Mouse (Mus musculus): ENCODE measurements around the gene Camk1g. TPM values are rescaled to one million over a fixed set of nuclear protein-coding genes. Genes with fewer than 3 reads are reported as not detected.

Camk1g gene
- polyA plus RNA-seq, 1 experiment from 2014 or later: 16.0 TPM

DNA sequence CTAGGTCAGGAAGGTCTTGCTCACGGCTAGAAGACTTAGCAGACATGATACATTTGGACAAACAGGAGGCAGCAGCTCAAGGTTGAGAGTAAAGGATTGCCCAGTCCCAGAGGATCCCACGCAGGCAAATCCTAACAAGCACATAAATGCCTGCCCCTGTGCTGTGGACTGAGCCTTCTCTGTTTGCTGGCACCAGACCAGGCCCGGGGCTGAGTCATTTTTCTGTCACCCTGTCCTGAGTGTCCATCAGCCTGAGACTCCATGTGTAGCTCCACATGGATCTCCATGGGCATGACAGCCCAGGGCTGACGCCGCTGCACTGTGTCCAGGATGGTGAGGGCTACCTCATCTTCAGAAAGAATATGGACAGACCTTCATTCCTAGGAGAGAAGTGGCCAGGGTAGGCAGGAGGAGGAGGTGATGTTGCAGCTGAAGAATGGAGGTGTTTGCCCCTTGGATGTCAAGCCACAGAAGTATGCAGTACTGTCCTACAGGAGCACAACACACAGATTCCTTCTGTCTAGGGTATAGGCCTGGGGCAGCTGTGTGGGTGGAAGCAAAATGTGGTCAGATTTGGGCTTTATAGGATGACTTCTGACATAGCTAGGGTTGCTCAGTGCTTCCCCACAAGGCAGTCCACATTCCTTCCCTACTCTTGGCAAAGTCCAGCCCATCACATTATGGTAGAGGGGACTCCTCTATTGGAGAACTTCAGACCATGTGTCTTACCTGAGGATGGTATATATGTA, 27.7 kb downstream of the Camk1g start:
- H3K36me3 ChIP-seq: no peaks in the 10 kb centered on the region; the same call in 1 of the 2 replicates
- 84% methylated on average over 5 of the region's 5 CpGs for WGBS
- no peaks in the 10 kb centered on the region for H3K9me3 ChIP-seq
- H3K27ac ChIP-seq: no peak overlapping the region
- no peaks in the 10 kb centered on the region for H3K27me3 ChIP-seq
- H3K4me2 ChIP-seq (replicated peaks): no peak overlapping the region
- H3K4me1 ChIP-seq: peaks cover 12% of the 10 kb centered on the region; the same call in 1 of the 2 replicates
- no peak for ATAC-seq (ENCODE audit: low FRiP score, low read depth)
- H3K4me3 ChIP-seq: no peak overlapping the region
- no peak overlapping the region for H3K9ac ChIP-seq

DNA sequence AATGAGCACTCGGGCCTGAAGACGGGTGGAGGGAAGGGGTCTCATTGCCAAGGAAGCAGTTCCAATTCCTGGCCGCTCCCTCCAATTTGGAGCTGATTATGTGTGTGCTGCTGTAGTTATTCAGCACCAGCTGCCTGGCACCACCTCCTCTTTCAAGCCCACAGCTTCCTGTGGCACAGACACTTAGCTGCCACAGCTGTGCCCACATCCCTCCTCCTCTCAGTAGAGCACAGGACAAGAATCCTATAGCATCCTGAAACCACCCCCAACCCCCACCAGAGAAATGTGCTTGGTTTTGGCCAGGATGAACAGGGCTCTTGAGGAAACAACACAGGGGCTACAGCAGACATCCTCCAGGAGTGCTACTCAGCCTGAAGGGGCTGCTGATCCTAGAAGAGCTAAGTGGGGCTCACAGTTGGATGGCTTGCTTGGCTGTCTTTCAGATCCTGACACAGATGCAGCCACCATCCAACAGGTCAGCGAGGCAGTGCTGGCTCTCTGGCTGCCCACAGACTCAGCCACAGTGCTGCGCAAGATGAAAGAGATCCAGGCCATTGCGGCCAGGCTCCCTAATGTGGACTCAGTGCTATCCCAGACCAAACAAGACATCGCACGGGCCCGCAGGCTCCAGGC, 31.6 kb downstream of the Camk1g start:
- H3K9ac ChIP-seq: no peak overlapping the region
- no peaks in the 10 kb centered on the region for H3K36me3 ChIP-seq
- H3K4me3 ChIP-seq: no peak overlapping the region
- H3K4me1 ChIP-seq: peaks cover 15% of the 10 kb centered on the region; the same call in 1 of the 2 replicates
- 72% methylated on average over 9 of the region's 9 CpGs for WGBS
- no peak overlapping the region for H3K4me2 ChIP-seq (replicated peaks)
- no peaks in the 10 kb centered on the region for H3K27me3 ChIP-seq
- no peaks in the 10 kb centered on the region for H3K9me3 ChIP-seq
- H3K27ac ChIP-seq: no peak overlapping the region
- no peak for ATAC-seq (ENCODE audit: low FRiP score, low read depth)

DNA sequence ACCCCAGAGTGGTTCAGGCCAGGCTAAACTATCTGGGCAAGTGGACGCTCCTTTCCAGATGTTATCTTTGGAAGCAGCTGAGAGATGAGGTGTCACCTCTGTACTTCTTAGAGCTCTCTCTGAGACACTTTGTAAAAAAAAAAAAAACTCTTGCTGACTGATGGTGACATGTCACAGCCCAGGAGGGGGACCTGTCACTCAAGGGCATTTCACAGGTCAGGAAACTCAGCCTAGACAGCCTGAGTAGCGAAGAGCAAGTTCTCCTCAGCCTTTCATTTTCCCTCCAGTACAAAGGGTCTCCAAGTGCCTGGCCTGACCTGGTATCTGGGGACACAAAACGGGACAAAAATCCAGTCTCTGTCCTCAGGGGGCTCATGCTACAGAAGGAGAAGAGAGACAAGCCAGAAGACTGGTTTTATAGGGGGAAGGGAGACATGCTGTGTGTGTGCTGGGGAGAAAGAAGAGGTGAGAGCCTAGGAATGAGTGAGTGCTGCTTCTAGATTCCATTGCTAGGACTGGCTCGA, 32.2 kb downstream of the Camk1g start:
- no peak for ATAC-seq (ENCODE audit: low FRiP score, low read depth)
- peaks cover 15% of the 10 kb centered on the region; the same call in 1 of the 2 replicates for H3K4me1 ChIP-seq
- H3K9ac ChIP-seq: no peak overlapping the region
- H3K4me2 ChIP-seq (replicated peaks): no peak overlapping the region
- no peak overlapping the region for H3K4me3 ChIP-seq
- WGBS: 52% methylated on average over 4 of the region's 4 CpGs
- H3K9me3 ChIP-seq: no peaks in the 10 kb centered on the region
- no peaks in the 10 kb centered on the region for H3K36me3 ChIP-seq
- H3K27ac ChIP-seq: no peak overlapping the region
- H3K27me3 ChIP-seq: no peaks in the 10 kb centered on the region

DNA sequence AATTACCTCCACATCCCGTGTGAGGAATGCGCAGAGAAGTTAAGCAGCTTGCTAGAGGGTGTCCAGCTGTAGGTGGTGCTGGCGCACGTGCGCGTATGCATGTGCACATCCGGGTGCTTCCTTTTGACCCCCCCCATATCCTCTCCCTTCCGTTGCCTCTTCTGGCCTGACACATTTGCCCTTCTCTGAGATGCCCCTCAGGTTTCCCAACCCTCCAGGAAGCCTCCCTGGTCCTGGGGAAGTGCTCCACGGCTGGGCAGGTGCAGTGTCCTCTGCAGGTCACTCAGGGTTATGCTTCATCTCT, 33.1 kb downstream of the Camk1g start:
- WGBS: 84% methylated on average over 9 of the region's 9 CpGs
- H3K27me3 ChIP-seq: no peaks in the 10 kb centered on the region
- no peak overlapping the region for H3K4me2 ChIP-seq (replicated peaks)
- no peaks in the 10 kb centered on the region for H3K9me3 ChIP-seq
- peaks cover 15% of the 10 kb centered on the region; the same call in 1 of the 2 replicates for H3K4me1 ChIP-seq
- ATAC-seq (ENCODE audit: low FRiP score, low read depth): no peak
- H3K27ac ChIP-seq: no peak overlapping the region
- no peak overlapping the region for H3K9ac ChIP-seq
- no peaks in the 10 kb centered on the region for H3K36me3 ChIP-seq
- H3K4me3 ChIP-seq: no peak overlapping the region

DNA sequence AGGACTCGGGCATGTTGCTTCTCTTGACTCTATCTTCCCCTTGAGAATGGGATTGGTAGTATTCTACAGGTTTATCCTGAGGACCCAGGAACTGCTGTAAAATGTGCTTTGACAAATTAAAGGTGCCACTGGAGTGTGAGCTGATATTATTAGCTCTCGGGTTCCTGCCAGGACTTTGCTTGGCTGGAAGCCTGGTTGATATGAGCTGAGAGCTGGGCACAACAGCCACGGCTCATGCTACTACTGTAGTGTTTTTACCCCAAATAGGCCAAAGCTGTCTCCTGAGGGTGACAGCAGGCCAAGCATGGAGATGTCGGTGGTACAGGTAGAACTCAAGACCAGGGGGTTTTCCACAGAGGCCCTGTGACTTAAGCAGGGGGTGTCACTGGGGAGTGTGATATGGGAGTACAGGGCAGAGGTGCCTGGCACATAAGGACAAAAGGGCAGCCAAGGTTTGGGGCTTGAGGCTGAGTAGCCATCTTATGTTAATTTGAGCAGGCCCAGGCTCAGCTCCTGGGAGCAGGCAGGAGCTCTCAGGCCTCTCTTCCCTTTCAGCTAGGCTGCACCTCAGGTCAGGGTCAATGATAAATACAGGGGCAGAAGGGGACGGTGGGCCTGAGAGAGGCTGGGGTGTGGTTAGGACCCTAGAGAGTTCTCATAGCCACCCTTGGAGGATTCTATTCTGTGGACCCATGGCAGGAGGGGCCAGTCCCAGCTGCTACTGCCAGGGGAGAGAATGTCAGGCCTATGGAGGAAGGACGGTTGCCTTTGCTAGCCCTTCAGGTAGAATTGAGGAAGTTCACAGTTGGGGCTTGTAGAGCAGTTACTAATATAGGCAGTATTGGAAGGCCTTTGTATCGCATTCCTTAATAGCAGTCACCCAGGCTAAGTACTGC, 33.7 kb downstream of the Camk1g start:
- H3K36me3 ChIP-seq: no peaks in the 10 kb centered on the region
- no peak overlapping the region for H3K27ac ChIP-seq
- H3K4me2 ChIP-seq (replicated peaks): no peak overlapping the region
- H3K4me1 ChIP-seq: peaks cover 15% of the 10 kb centered on the region; the same call in 1 of the 2 replicates
- no peaks in the 10 kb centered on the region for H3K27me3 ChIP-seq
- WGBS: 77% methylated on average over 7 of the region's 7 CpGs
- H3K9ac ChIP-seq: no peak overlapping the region
- no peak overlapping the region for H3K4me3 ChIP-seq
- no peaks in the 10 kb centered on the region for H3K9me3 ChIP-seq
- no peak for ATAC-seq (ENCODE audit: low FRiP score, low read depth)

DNA sequence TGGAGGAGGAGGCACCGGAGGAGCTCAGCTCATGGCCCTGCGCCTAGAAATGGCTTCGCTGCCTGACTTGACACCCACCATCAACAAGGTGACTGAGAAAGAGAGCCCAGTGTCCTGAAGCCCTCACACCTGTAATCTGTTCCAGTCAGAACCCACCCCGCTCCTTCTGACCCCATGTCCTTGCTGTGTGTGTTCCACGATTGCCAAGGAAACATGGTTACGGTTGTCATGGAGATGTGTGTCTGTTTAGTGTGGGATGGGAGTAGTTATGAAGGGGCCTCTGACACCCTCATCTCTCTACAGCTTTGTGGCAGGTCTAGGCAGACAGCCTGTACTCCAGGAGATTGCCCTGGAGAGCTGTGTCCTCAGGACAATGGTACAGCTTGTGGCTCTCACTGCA, 35.6 kb downstream of the Camk1g start:
- Histone ChIP-seq H3K27me3 (no peaks in the 10 kb centered on the region), H3K4me2 (replicated peaks) (no peak overlapping the region), H3K9ac (no peak overlapping the region), H3K4me3 (no peak overlapping the region), H3K36me3 (no peaks in the 10 kb centered on the region), H3K4me1 (peaks cover 21% of the 10 kb centered on the region; the same call in 1 of the 2 replicates), H3K9me3 (no peaks in the 10 kb centered on the region), H3K27ac (no peak overlapping the region)
- 77% methylated on average over 6 of the region's 6 CpGs for WGBS
- no peak for ATAC-seq (ENCODE audit: low FRiP score, low read depth)

DNA sequence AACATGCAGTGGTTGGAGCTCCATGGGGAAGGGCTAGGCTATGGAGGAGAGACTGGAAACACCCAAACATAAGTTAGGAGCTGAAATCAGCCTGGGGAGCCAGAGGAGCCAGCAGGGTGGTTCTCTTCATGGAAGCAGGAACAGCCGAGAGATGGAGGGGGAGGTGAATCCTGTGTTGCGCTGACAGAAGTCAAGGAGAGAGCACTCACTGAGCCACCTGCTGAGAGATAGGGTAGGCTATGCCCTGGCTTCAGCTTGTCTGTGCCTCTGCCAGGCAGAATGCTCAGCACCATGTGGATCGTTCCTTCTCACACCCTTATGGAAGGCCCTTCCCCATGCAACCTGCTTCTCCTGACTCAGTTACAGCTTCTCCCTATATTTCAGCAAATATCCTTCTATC, 36.3 kb downstream of the Camk1g start:
- Histone ChIP-seq H3K36me3 (no peaks in the 10 kb centered on the region), H3K4me1 (peaks cover 20% of the 10 kb centered on the region; the same call in 1 of the 2 replicates)
- no peak for ATAC-seq (ENCODE audit: low FRiP score, low read depth)

DNA sequence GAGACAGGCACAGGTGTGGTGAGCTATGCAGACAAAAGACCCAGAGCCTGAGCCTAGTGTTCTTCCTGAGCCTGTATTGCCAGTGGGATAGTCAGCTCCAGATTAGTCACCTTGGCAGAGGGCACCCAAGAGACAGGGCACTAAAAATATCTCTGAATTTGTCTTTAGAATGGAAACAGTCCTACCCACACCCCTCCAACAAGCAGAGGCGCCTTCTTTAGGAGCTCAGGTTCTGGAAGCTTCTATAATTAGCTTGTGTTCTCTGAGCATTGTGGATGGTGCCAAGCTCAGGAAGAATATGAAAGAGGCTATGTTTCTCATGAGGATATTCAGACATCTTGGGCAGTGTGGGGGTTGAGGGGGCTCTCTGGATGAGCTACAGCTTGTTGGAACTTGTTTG, 37.4 kb downstream of the Camk1g start:
- no peak overlapping the region for H3K9ac ChIP-seq
- H3K27me3 ChIP-seq: no peaks in the 10 kb centered on the region
- 0 out of 2 replicates have a peak, but pooled peaks cover 10% of the 10 kb centered on the region for H3K4me1 ChIP-seq
- no peaks in the 10 kb centered on the region for H3K36me3 ChIP-seq
- no peak overlapping the region for H3K27ac ChIP-seq
- H3K4me3 ChIP-seq: no peak overlapping the region
- ATAC-seq (ENCODE audit: low FRiP score, low read depth): no peak
- no peaks in the 10 kb centered on the region for H3K9me3 ChIP-seq
- 84% methylated on average over 1 of the region's 1 CpGs for WGBS
- H3K4me2 ChIP-seq (replicated peaks): no peak overlapping the region

More for the DNA sequence above, 36.3 kb downstream of the Camk1g start:
- WGBS: 81% methylated on average over 3 of the region's 3 CpGs
- Histone ChIP-seq H3K9me3 (no peaks in the 10 kb centered on the region), H3K27ac (no peak overlapping the region), H3K9ac (no peak overlapping the region), H3K27me3 (no peaks in the 10 kb centered on the region), H3K4me2 (replicated peaks) (no peak overlapping the region), H3K4me3 (no peak overlapping the region)

DNA sequence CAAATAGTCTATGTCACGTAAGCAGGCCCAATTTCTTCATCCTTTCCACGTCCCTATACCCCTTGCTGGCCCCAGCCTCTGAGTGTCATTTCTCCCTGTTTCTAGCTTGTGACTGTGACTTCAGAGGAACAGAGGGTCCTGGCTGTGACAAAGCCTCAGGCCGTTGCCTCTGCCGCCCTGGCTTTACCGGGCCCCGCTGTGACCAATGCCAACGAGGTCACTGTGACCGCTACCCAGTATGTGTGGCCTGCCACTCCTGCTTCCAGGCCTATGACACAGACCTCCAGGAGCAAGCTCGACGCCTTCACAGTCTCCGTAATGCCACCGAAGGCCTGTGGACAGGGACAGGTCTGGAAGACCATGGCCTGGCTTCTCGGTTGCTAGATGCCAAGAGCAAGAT, 38.1 kb downstream of the Camk1g start:
- no peak overlapping the region for H3K9ac ChIP-seq
- H3K4me3 ChIP-seq: no peak overlapping the region
- H3K36me3 ChIP-seq: no peaks in the 10 kb centered on the region
- no peak overlapping the region for H3K4me2 ChIP-seq (replicated peaks)
- 0 out of 2 replicates have a peak, but pooled peaks cover 10% of the 10 kb centered on the region for H3K4me1 ChIP-seq
- no peaks in the 10 kb centered on the region for H3K9me3 ChIP-seq
- H3K27ac ChIP-seq: no peak overlapping the region
- H3K27me3 ChIP-seq: no peaks in the 10 kb centered on the region
- ATAC-seq (ENCODE audit: low FRiP score, low read depth): no peak
- 84% methylated on average over 13 of the region's 13 CpGs for WGBS

DNA sequence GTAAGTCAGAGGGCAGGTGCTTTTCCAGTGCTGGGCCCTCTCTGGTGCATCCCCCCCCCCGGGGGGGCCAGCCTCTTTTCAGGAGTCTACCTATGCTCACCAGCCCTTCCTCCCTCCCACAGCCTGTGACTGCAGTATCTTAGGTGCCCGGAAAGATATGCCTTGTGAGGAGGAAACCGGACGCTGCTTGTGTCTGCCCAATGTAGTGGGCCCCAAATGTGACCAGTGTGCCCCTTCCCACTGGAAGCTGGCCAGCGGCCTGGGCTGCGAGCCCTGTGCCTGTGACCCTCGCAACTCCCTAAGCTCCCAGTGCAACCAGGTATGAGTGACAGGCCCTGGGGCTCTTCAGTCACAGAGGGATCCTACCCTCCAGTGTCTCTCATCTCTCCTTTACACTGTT, 39.5 kb downstream of the Camk1g start:
- no peak overlapping the region for H3K4me3 ChIP-seq
- H3K9me3 ChIP-seq: no peaks in the 10 kb centered on the region
- 80% methylated on average over 7 of the region's 7 CpGs for WGBS
- H3K4me2 ChIP-seq (replicated peaks): no peak overlapping the region
- H3K4me1 ChIP-seq: 0 out of 2 replicates have a peak, but pooled peaks cover 10% of the 10 kb centered on the region
- no peak overlapping the region for H3K27ac ChIP-seq
- H3K27me3 ChIP-seq: no peaks in the 10 kb centered on the region
- no peak overlapping the region for H3K9ac ChIP-seq
- H3K36me3 ChIP-seq: no peaks in the 10 kb centered on the region
- no peak for ATAC-seq (ENCODE audit: low FRiP score, low read depth)

DNA sequence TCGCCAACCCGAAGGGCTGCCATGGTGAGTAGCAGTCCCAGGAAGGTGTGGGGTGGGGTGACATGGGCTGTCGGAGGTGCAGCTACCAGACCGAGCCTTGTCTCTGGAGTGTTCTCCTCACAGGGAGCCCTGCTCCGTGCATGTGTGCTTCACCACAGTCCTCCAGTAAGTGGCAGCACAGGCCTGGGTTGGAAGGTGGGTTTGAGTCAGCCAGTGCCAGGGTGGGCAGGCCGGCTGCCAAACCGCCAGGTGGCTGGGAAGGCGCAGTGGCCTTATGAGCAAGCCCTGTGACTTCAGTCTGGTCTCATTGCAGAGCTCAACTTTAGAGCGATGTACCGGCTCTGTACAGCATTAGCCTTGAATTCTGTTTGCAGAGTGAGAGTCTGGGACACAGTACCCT, 39.9 kb downstream of the Camk1g start:
- WGBS: 37% methylated on average over 10 of the region's 10 CpGs
- peak; percentile 85 for ATAC-seq (ENCODE audit: low FRiP score, low read depth)
- H3K9ac ChIP-seq: 0 out of 2 replicates have a peak overlapping the region, but pooled peaks have one; percentile 19
- no peaks in the 10 kb centered on the region for H3K9me3 ChIP-seq
- H3K4me2 ChIP-seq (replicated peaks): no peak overlapping the region
- no peaks in the 10 kb centered on the region for H3K36me3 ChIP-seq
- H3K4me1 ChIP-seq: 0 out of 2 replicates have a peak, but pooled peaks cover 10% of the 10 kb centered on the region
- H3K27ac ChIP-seq: no peak overlapping the region
- H3K27me3 ChIP-seq: no peaks in the 10 kb centered on the region
- no peak overlapping the region for H3K4me3 ChIP-seq

DNA sequence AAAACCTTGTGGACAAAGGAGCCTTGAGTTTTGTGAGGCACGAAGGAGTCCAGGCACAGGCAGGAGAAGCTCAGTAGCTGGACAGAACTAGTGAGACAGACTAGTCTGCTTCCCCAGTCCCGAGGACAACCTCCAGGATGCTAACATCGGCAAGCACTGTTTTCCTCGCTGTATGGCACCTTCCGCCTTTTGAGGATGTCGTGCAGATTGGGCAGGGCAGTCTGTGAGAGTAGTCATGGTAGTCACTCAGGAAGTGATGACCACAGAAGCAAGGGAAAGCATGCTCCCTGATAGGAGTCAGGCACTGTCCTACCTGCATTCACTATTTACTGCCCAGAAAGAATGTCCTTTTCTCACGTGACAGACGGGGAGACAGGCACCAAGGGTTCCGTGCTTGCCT, 40.5 kb downstream of the Camk1g start:
- no peaks in the 10 kb centered on the region for H3K36me3 ChIP-seq
- WGBS: 81% methylated on average over 9 of the region's 9 CpGs
- H3K9me3 ChIP-seq: no peaks in the 10 kb centered on the region
- no peak overlapping the region for H3K27ac ChIP-seq
- H3K4me1 ChIP-seq: 0 out of 2 replicates have a peak, but pooled peaks cover 7% of the 10 kb centered on the region
- no peak overlapping the region for H3K4me3 ChIP-seq
- ATAC-seq (ENCODE audit: low FRiP score, low read depth): no peak
- 0 out of 2 replicates have a peak overlapping the region, but pooled peaks have one; percentile 19 for H3K9ac ChIP-seq
- no peaks in the 10 kb centered on the region for H3K27me3 ChIP-seq
- no peak overlapping the region for H3K4me2 ChIP-seq (replicated peaks)
